Mouse (Mus musculus): ENCODE measurements around the gene Zwilch. TPM values are rescaled to one million over a fixed set of nuclear protein-coding genes. Genes with fewer than 3 reads are reported as not detected.
"Not testable (repeated sequence)": the region's sequence is repeated elsewhere in the genome, so short reads cannot be mapped to it uniquely, and the experiment has no call there.

Zwilch gene
- polyA plus RNA-seq, 1 experiment from 2014 or later: 6.2 TPM

- Histone ChIP-seq H3K9ac (ENCODE audit: low read length) (no peak overlapping the region), H3K27me3 (replicated peaks; ENCODE audit: control insufficient read depth, insufficient read depth, low read length) (no peaks in the 10 kb centered on the region), H3K36me3 (ENCODE audit: control insufficient read depth, insufficient read depth, low read length) (peaks cover 24% of the 10 kb centered on the region), H3K4me1 (ENCODE audit: control insufficient read depth, insufficient read depth, low read length) (no peaks in the 10 kb centered on the region), H3K9me3 (replicated peaks; ENCODE audit: control insufficient read depth, low read length) (no peaks in the 10 kb centered on the region), H3K27ac (ENCODE audit: low read depth, low read length) (no peak overlapping the region), H3K4me3 (ENCODE audit: low read depth, low read length) (no peak overlapping the region), H3K4me2 (ENCODE audit: low read length) (no peak overlapping the region)
- DNase-seq (ENCODE audit: low spot score) (no peak), ATAC-seq (no peak)
- WGBS: 100% methylated on average over 1 of the region's 1 CpGs
Measured at GRCm38 (mm10) chr9:64193879-64194278, 21.0 kb upstream of the Zwilch start.

DNA sequence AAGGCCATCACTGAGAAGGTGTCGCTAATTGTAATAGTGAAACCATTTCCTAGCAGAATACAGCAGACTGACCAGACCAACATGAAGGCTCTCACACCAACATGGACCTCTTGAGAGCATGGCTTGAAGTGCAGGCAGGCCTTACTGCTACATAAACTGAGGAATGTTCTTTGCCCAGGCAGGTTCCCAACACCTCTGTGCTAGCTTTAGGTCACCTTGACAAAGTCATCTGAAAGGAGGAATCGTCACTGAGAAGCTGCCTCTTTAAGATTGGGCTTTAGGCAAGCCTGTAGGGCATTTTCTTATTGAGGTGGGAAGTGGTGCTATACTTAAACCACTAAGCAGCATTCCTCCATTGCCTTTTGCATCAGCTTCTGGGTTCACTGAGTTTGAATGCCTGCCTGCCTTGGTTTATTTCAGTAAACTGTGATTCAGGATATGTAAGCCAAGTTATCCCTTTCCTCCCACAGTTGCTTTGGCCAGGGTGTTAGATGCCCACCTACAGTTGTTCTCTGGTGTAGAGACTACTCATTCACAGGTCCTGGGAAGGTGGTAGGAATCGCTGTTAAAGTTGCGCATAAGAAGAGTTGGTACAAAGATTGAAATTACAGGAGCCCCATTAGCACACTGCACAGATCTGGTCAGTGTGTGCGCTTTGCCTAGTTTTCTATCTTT is 11.4 kb upstream of the Zwilch start:
- Histone ChIP-seq H3K9ac (ENCODE audit: low read length) (no peak overlapping the region), H3K9me3 (replicated peaks; ENCODE audit: control insufficient read depth, low read length) (no peaks in the 10 kb centered on the region), H3K4me1 (ENCODE audit: control insufficient read depth, insufficient read depth, low read length) (peaks cover 7% of the 10 kb centered on the region), H3K27me3 (replicated peaks; ENCODE audit: control insufficient read depth, insufficient read depth, low read length) (no peaks in the 10 kb centered on the region), H3K27ac (ENCODE audit: low read depth, low read length) (no peak overlapping the region), H3K4me3 (ENCODE audit: low read depth, low read length) (no peak overlapping the region), H3K4me2 (ENCODE audit: low read length) (no peak overlapping the region), H3K36me3 (ENCODE audit: control insufficient read depth, insufficient read depth, low read length) (peaks cover 59% of the 10 kb centered on the region)
- DNase-seq (ENCODE audit: low spot score) (no peak), ATAC-seq (no peak)
- WGBS: 96% methylated on average over 5 of the region's 5 CpGs

DNA sequence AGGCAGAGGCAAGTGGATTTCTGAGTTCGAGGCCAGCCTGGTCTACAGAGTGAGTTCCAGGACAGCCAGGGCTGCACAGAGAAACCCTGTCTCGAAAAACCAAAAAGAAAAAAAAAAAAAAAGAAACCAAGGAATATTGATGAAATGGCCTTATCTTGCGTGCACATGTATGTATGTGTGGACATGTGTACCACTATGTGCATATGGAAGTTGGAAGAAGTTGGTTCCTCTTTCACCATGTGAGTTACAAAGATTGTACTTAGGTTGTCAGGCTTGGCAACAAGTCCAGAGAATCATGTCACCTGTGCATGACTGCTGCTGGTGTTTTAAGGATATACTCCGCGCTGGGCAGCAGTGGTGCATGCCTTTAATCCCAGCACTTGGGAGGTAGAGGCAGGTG is 10.4 kb upstream of the Zwilch start:
- not testable (repeated sequence) for H3K9ac ChIP-seq (ENCODE audit: low read length); ATAC-seq; H3K27ac ChIP-seq (ENCODE audit: low read depth, low read length); H3K4me2 ChIP-seq (ENCODE audit: low read length); H3K4me3 ChIP-seq (ENCODE audit: low read depth, low read length); H3K4me1 ChIP-seq (ENCODE audit: control insufficient read depth, insufficient read depth, low read length); DNase-seq (ENCODE audit: low spot score); H3K27me3 ChIP-seq (replicated peaks; ENCODE audit: control insufficient read depth, insufficient read depth, low read length); H3K9me3 ChIP-seq (replicated peaks; ENCODE audit: control insufficient read depth, low read length)
- H3K36me3 ChIP-seq (ENCODE audit: control insufficient read depth, insufficient read depth, low read length): peaks cover 66% of the 10 kb centered on the region
- 87% methylated on average over 5 of the region's 5 CpGs for WGBS

DNA sequence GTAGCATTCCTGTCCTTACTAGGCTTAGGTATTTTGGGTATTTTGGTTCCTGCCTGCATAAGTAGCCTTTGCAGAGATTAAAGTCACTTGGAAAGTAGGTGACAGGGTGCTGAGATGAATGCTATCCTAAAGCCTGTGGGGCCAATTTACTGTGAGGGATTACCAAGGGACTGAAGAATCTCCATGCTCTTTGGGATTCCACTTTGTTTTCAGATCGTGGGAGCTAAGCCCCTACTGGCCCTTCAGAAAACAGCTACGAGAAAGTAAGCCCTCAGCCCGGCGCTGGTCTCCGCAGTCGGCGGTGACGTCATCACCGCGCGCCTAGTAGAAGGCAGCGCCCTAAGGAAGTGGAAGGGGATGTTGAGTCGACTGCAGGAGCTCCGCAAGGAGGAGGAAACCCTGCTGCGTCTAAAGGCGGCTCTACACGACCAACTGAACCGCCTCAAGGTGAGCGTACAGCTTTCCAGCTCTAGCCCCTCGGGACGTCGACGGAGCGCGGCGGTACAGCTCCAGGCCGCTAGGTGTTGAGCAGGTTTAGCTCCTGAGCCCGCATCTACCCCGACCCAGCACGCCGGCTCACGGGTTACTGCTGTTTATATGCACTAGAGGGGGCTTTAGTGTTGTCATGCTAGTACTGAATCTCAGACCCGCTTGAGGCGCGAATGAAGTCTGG is 6.2 kb upstream of the Zwilch start, which contains the start of gene Snapc5:
Gene Snapc5, plus strand, starts transcription at position 301 of the 673 bp plus-strand sequence.
- Histone ChIP-seq H3K4me3 (ENCODE audit: low read depth, low read length) (peak within 1 kb of the TSS; percentile 64), H3K27me3 (replicated peaks; ENCODE audit: control insufficient read depth, insufficient read depth, low read length) (no peaks in the 10 kb centered on the region), H3K36me3 (ENCODE audit: control insufficient read depth, insufficient read depth, low read length) (peaks cover 76% of the 10 kb centered on the region), H3K9ac (ENCODE audit: low read length) (peak within 1 kb of the TSS; percentile 73), H3K9me3 (replicated peaks; ENCODE audit: control insufficient read depth, low read length) (no peaks in the 10 kb centered on the region), H3K4me1 (ENCODE audit: control insufficient read depth, insufficient read depth, low read length) (peaks cover 13% of the 10 kb centered on the region), H3K27ac (ENCODE audit: low read depth, low read length) (peak within 1 kb of the TSS; percentile 80), H3K4me2 (ENCODE audit: low read length) (peak within 1 kb of the TSS; percentile 66)
- DNase-seq (ENCODE audit: low spot score) (peak; percentile 97), ATAC-seq (peak; percentile 96)
- WGBS: under 1% methylated on average over 35 of the region's 35 CpGs

DNA sequence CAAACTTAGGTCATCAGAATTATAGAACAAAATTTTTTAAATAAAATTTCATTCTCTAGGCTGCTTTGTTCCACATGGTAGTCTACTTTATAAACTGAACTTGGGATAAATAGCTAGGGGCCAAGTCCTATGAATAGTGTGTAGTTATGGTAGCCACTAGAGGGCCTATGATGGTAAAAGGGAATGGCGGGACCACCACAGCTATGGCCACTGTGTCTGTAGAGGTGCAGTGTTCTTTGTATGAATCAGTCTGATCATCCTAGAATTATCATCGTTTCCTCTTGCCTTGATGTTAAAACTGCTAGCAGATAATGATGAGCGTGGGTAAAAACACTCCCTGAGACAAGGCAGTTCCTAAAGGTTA is 5.7 kb upstream of the Zwilch start:
- DNase-seq (ENCODE audit: low spot score) (peak; percentile 59), ATAC-seq (peak; percentile 59)
- 34% methylated on average over 3 of the region's 3 CpGs for WGBS
- Histone ChIP-seq H3K9me3 (replicated peaks; ENCODE audit: control insufficient read depth, low read length) (no peaks in the 10 kb centered on the region), H3K9ac (ENCODE audit: low read length) (peak overlapping the region; percentile 73), H3K4me2 (ENCODE audit: low read length) (peak overlapping the region; percentile 66), H3K4me3 (ENCODE audit: low read depth, low read length) (peak overlapping the region; percentile 64; the same call in 1 of the 2 replicates), H3K36me3 (ENCODE audit: control insufficient read depth, insufficient read depth, low read length) (peaks cover 74% of the 10 kb centered on the region), H3K4me1 (ENCODE audit: control insufficient read depth, insufficient read depth, low read length) (peaks cover 15% of the 10 kb centered on the region), H3K27ac (ENCODE audit: low read depth, low read length) (peak overlapping the region; percentile 80), H3K27me3 (replicated peaks; ENCODE audit: control insufficient read depth, insufficient read depth, low read length) (no peaks in the 10 kb centered on the region)

DNA sequence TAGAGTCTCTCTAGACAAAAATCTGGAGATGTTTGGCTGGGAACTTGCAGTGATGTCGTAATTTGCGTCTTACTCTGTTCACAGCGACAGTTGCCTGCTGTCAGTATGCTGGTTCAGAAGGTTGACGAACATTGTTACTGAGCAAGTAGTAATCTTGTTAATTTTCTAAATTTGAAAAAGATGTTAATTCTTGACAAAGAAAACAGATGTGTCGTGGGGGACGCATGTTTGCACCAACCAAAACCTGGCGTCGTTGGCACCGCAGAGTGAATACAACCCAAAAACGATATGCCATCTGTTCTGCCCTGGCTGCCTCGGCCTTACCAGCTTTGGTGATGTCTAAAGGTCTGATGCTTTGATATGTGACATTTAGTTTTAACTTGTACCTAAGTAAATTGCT is 2.5 kb upstream of the Zwilch start:
- H3K27ac ChIP-seq (ENCODE audit: low read depth, low read length): no peak overlapping the region
- DNase-seq (ENCODE audit: low spot score) (peak; percentile 64), ATAC-seq (no peak)
- peak overlapping the region; percentile 84; the same call in 1 of the 2 replicates for H3K4me2 ChIP-seq (ENCODE audit: low read length)
- no peaks in the 10 kb centered on the region for H3K27me3 ChIP-seq (replicated peaks; ENCODE audit: control insufficient read depth, insufficient read depth, low read length)
- H3K4me1 ChIP-seq (ENCODE audit: control insufficient read depth, insufficient read depth, low read length): peaks cover 15% of the 10 kb centered on the region
- no peaks in the 10 kb centered on the region for H3K9me3 ChIP-seq (replicated peaks; ENCODE audit: control insufficient read depth, low read length)
- 71% methylated on average over 11 of the region's 11 CpGs for WGBS
- H3K9ac ChIP-seq (ENCODE audit: low read length): no peak overlapping the region
- peaks cover 46% of the 10 kb centered on the region for H3K36me3 ChIP-seq (ENCODE audit: control insufficient read depth, insufficient read depth, low read length)
- no peak overlapping the region for H3K4me3 ChIP-seq (ENCODE audit: low read depth, low read length)

DNA sequence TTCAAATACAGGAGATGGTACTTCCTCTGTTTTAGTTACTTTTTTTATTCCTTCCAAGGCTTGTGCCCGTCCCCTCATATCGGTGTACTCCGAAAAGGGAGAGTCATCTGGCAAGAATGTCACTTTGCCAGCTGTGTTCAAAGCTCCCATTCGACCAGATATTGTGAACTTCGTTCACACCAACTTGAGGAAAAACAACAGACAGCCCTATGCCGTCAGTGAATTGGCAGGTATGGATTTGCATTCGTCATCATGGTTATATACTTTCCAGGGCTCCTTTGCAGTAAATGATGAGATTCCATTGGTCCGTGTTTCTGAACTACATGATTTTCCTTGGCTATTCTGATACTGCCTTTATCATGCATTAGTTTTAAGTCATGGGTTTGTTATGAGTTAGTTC is 1.9 kb upstream of the Zwilch start:
- 74% methylated on average over 8 of the region's 8 CpGs for WGBS
- H3K9me3 ChIP-seq (replicated peaks; ENCODE audit: control insufficient read depth, low read length): no peaks in the 10 kb centered on the region
- peak overlapping the region; percentile 84 for H3K4me2 ChIP-seq (ENCODE audit: low read length)
- peaks cover 11% of the 10 kb centered on the region for H3K4me1 ChIP-seq (ENCODE audit: control insufficient read depth, insufficient read depth, low read length)
- no peaks in the 10 kb centered on the region for H3K27me3 ChIP-seq (replicated peaks; ENCODE audit: control insufficient read depth, insufficient read depth, low read length)
- no peak overlapping the region for H3K27ac ChIP-seq (ENCODE audit: low read depth, low read length)
- H3K4me3 ChIP-seq (ENCODE audit: low read depth, low read length): peak overlapping the region; percentile 72; the same call in 1 of the 2 replicates
- H3K9ac ChIP-seq (ENCODE audit: low read length): no peak overlapping the region
- DNase-seq (ENCODE audit: low spot score) (no peak), ATAC-seq (no peak)
- peaks cover 41% of the 10 kb centered on the region for H3K36me3 ChIP-seq (ENCODE audit: control insufficient read depth, insufficient read depth, low read length)

DNA sequence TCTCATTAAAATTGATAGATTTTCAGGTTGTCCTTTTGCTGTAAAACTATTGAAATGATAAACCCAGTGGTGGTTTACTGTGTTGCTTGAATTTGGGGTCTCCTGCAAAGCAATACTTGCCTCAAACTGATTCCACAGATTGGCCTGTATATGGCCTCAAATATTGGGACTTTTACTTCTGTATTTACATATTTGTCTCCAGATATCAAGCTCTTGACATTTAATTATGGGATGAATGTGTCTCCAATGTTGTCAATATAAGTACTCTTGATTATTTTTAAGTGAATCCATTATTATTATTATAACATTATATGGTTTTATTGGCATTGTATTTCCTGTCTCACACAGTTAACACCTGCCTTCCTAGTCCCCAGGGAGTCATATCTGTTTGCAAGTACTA is 1.4 kb upstream of the Zwilch start:
- Histone ChIP-seq H3K4me3 (ENCODE audit: low read depth, low read length) (peak overlapping the region; percentile 72), H3K27me3 (replicated peaks; ENCODE audit: control insufficient read depth, insufficient read depth, low read length) (no peaks in the 10 kb centered on the region), H3K27ac (ENCODE audit: low read depth, low read length) (no peak overlapping the region), H3K4me2 (ENCODE audit: low read length) (peak overlapping the region; percentile 84), H3K36me3 (ENCODE audit: control insufficient read depth, insufficient read depth, low read length) (peaks cover 41% of the 10 kb centered on the region), H3K9ac (ENCODE audit: low read length) (peak overlapping the region; percentile 81), H3K4me1 (ENCODE audit: control insufficient read depth, insufficient read depth, low read length) (peaks cover 8% of the 10 kb centered on the region; the same call in 1 of the 2 replicates), H3K9me3 (replicated peaks; ENCODE audit: control insufficient read depth, low read length) (no peaks in the 10 kb centered on the region)
- DNase-seq (ENCODE audit: low spot score) (no peak), ATAC-seq (no peak)

DNA sequence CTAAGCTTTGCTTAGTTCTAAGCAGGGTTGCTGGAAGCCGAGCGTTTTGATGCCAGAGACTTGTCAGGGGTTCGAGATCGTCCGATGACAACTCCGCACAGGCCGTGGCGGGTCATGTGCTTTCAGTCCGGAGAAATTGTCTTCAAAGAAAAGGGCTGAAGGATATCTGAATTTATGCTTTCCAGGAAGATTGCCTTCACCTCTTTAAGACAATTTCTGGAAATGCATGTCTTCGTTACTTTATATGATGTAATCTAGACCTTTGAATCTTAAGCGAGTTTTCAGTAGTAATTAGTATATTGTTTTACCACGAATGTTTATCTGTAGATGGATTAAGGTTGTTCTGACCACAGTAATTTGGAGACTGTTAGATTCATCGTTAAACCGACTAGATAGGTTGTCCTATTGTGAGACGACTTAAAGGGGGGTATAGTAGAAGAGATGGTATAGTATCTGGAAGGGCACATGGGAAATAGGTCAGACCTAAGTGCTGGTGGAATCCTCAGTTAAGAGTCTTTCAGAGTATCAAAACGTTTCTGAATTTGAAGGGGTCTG is 839 bp upstream of the Zwilch start:
- under 1% methylated on average over 16 of the region's 16 CpGs for WGBS
- Histone ChIP-seq H3K9me3 (replicated peaks; ENCODE audit: control insufficient read depth, low read length) (no peaks in the 10 kb centered on the region), H3K27me3 (replicated peaks; ENCODE audit: control insufficient read depth, insufficient read depth, low read length) (no peaks in the 10 kb centered on the region), H3K4me2 (ENCODE audit: low read length) (peak overlapping the region; percentile 84), H3K4me1 (ENCODE audit: control insufficient read depth, insufficient read depth, low read length) (peaks cover 8% of the 10 kb centered on the region; the same call in 1 of the 2 replicates), H3K9ac (ENCODE audit: low read length) (peak overlapping the region; percentile 81), H3K27ac (ENCODE audit: low read depth, low read length) (peak overlapping the region; percentile 58; the same call in 1 of the 2 replicates), H3K36me3 (ENCODE audit: control insufficient read depth, insufficient read depth, low read length) (peaks cover 38% of the 10 kb centered on the region), H3K4me3 (ENCODE audit: low read depth, low read length) (peak overlapping the region; percentile 72)
- no peak for DNase-seq (ENCODE audit: low spot score)
- no peak; the same call in 1 of the 2 replicates for ATAC-seq
